Mouse (Mus musculus): ENCODE measurements around the gene Col4a5. TPM values are rescaled to one million over a fixed set of nuclear protein-coding genes. Genes with fewer than 3 reads are reported as not detected.

Col4a5 gene
- polyA plus RNA-seq, 2 experiments, result 0.39 to 0.57 TPM

GRCm38 (mm10) chrX:141729570-141729969 is 254.4 kb downstream of the Col4a5 start:
- Histone ChIP-seq H3K27ac (no peak overlapping the region), H3K4me1 (replicated peaks; ENCODE audit: control insufficient read depth in 2 of 2, insufficient read depth in 2 of 2, low read length in 1 of 2) (no peaks in the 10 kb centered on the region), H3K36me3 (replicated peaks; ENCODE audit: control insufficient read depth, insufficient read depth, low read depth) (no peaks in the 10 kb centered on the region), H3K4me2 (ENCODE audit: low read depth) (no peak overlapping the region), H3K27me3 (ENCODE audit: control insufficient read depth, insufficient read depth, low read length) (peaks cover 14% of the 10 kb centered on the region), H3K4me3 (ENCODE audit: insufficient read depth in 1 of 2, low read depth in 2 of 2, low read length in 2 of 2) (no peak overlapping the region), H3K9ac (replicated peaks) (no peak overlapping the region), H3K9me3 (ENCODE audit: control insufficient read depth, low read length) (no peaks in the 10 kb centered on the region)
- ATAC-seq (ENCODE audit: insufficient read depth) (no peak), DNase-seq (ENCODE audit: low read depth in 3 of 3, low spot score in 3 of 3) (no peak)
- TF ChIP-seq EP300 (IDR thresholded peaks at IDR 0.05; ENCODE audit: low read depth) (no peak), CTCF (IDR thresholded peaks at IDR 0.05; ENCODE audit: low read depth) (no peak)
- WGBS (ENCODE audit: insufficient replicate concordance), result 54% methylated on average over 5 of the region's 5 CpGs

Other genes with a start within 250 kb of the Col4a5 start
- 0.10 and 0.16 TPM in 2 replicates for gene Col4a6, start 1.3 kb upstream of the Col4a5 start, polyA plus RNA-seq (2012; rRNA removed)
- gene Col4a6, start 1.3 kb upstream of the Col4a5 start, polyA plus RNA-seq (2014; fragmentation: Nextera tagmentation; extraction: Ambion mirVana), result 0.03 and 0.15 TPM in 2 replicates
- gene Irs4, start 249.9 kb downstream of the Col4a5 start, polyA plus RNA-seq (2012; rRNA removed), result not detected in 2 replicates
- gene Irs4, start 249.9 kb downstream of the Col4a5 start, polyA plus RNA-seq (2014; fragmentation: Nextera tagmentation; extraction: Ambion mirVana), result not detected in 2 replicates

Data from liver, embryonic 14.5 days (tissue).